Mouse (Mus musculus): ENCODE data around the gene Psme1.

The Psme1 gene

GRCm38 (mm10) chr14:55577871-55578667, at the start of gene Psme1:
Gene Psme1, plus strand, starts transcription at chr14:55578123.
- peak; percentile 72 for DNase-seq

- DNase-seq, result no peak
These were observed 41.7 kb upstream of the Psme1 start for GRCm38 (mm10) chr14:55536116-55536745.

- peak; percentile 81 for DNase-seq
These were observed 37.7 kb upstream of the Psme1 start, which contains the start of gene Pck2 for GRCm38 (mm10) chr14:55540067-55540786. Gene Pck2, plus strand, starts transcription at chr14:55540266.

- peak; percentile 83 for DNase-seq
These were observed 37.1 kb upstream of the Psme1 start for GRCm38 (mm10) chr14:55540787-55541321.

- no peak for DNase-seq
These were observed 35.7 kb upstream of the Psme1 start for GRCm38 (mm10) chr14:55542268-55542667.

- DNase-seq, result no peak
These were observed 33.6 kb upstream of the Psme1 start for GRCm38 (mm10) chr14:55544334-55544733.

- DNase-seq, result no peak
These were observed 27.7 kb upstream of the Psme1 start for GRCm38 (mm10) chr14:55550191-55550590.

- no peak for DNase-seq
These were observed 26.6 kb upstream of the Psme1 start for GRCm38 (mm10) chr14:55551347-55551746.

GRCm38 (mm10) chr14:55551794-55552193, 26.1 kb upstream of the Psme1 start:
- no peak for DNase-seq

GRCm38 (mm10) chr14:55554635-55555034, 23.3 kb upstream of the Psme1 start:
- DNase-seq, result no peak

GRCm38 (mm10) chr14:55555788-55556187, 22.1 kb upstream of the Psme1 start:
- DNase-seq, result no peak

GRCm38 (mm10) chr14:55557003-55557402, 20.9 kb upstream of the Psme1 start:
- DNase-seq, result peak; percentile 65

- DNase-seq, result no peak
These were observed 20.3 kb upstream of the Psme1 start for GRCm38 (mm10) chr14:55557587-55557986.

GRCm38 (mm10) chr14:55558740-55559448, 19.0 kb upstream of the Psme1 start:
- DNase-seq, result no peak

GRCm38 (mm10) chr14:55559799-55560201, 18.1 kb upstream of the Psme1 start, which contains the start of gene Dcaf11:
Gene Dcaf11, plus strand, starts transcription at chr14:55560006.
- DNase-seq, result peak; percentile 90

- peak; percentile 99 for DNase-seq
These were observed 17.5 kb upstream of the Psme1 start, which contains the start of gene A730061H03Rik for GRCm38 (mm10) chr14:55560202-55561073. Gene A730061H03Rik, minus strand, starts transcription at chr14:55560406.

- DNase-seq, result no peak
These were observed 16.1 kb upstream of the Psme1 start for GRCm38 (mm10) chr14:55561860-55562259.

GRCm38 (mm10) chr14:55563249-55563648, 14.7 kb upstream of the Psme1 start:
- DNase-seq, result no peak

GRCm38 (mm10) chr14:55565748-55566147, 12.2 kb upstream of the Psme1 start:
- DNase-seq, result no peak

- DNase-seq, result no peak
These were observed 10.4 kb upstream of the Psme1 start for GRCm38 (mm10) chr14:55567496-55567895.

- no peak for DNase-seq
These were observed 7.3 kb upstream of the Psme1 start for GRCm38 (mm10) chr14:55570588-55570987.
